Mouse (Mus musculus) monocyte, adult 5-6 weeks (primary cell): ENCODE results near the gene Rfx1. TPM values are rescaled to one million over a fixed set of nuclear protein-coding genes. Genes with fewer than 3 reads are reported as not detected.
A peak's percentile ranks its signal among the peaks of the same experiment; 100 is the strongest.

Source experiments
- ATAC-seq: fragments of 153-309, 156-312 bp; replicated peaks from 2 replicates; pipeline ENCODE4 v1.8.0; 2017; ENCODE audit warnings: mild to moderate bottlenecking; ENCODE audit not compliant: low TSS enrichment, insufficient number of reproducible peaks, severe bottlenecking, poor library complexity, low FRiP score
- total RNA-seq: library from RNA; stranded (forward); fragments of 200-1000, 200-491, 200-594 nt; gene quantifications from 3 replicates; pipeline ENCODE4 v1.2.3, GENCODE M21; 2017

Rfx1 gene
- total RNA-seq, 1 experiment from 2014 or later: 8.4 TPM

DNA sequence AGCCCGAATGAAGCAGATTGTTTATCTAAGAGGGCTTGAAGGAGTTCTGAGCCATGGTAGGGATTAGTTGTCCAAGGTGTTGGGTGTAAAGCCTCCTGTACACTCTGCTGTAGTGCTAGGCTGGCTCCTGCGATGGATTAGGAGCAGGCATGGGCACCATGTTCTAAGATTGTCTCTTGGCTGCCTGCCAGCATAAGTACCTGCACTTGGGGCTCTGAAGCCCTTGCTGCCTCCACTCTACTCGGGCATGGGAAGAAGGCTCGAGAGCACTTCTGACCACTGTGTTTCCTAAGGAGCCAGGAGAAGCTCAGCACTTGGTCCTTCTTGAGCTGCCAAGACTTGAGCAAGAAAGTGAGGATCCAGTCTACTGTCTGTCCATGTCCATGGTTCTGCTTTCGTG is 12.6 kb downstream of the Rfx1 start:
- no peak for ATAC-seq

DNA sequence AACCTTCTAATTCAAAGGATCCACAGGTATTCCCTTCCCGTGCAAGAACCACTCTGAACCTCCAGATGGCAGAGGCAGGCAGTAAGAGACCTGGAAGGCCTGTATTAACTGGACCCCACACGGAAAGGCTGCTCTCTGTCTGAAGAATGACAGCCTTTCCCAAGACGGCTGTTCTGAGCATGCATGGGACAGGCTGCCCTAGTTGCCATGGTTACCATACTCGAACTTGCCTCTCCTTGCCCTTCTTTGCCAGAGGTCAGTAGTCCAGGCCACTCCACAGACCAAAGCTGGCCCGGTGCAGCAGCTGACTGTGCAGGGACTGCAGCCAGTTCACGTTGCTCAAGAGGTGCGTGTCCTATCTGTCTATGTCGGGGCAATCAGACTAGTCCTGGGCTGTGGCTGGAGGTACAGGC is 17.2 kb downstream of the Rfx1 start:
- no peak for ATAC-seq

DNA sequence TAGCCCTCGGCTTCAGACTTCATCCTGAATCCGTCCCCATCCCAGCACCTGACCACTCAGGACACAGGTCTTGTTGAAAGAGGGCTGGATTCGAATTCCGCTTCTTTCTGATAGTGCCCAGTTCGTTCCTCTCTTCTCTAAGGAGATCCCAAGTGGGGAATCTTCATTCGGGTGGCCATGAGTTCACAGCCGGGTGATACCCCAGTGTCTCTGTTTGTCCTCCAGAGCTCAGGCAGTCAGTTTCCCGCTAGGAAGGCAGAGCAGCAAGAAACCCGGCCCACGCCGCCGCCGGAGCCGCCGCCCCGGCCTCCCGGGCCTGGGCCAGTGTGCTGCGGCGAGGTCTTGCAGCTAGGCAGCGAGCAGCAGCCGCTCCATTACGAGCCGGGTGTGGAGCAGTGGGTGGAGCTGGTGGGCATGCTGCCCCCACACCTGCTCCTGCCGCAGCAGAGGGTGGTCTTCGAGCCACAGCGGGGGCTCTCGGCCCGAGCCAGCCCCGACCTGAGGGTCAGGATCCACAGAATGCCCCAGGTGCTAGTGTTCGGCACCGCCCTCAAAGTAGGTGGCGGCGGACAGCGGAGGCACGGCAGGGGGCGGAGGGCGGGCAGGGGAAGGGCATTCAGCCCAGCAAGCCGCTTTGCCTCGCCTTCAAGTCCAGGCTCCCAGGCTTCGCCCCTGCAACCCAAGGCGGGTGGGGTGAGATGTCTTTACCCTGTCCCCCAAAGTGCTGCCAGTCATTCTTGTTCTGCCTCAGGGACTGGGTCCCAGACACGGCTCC is 17.9 kb downstream of the Rfx1 start:
- no peak for ATAC-seq

DNA sequence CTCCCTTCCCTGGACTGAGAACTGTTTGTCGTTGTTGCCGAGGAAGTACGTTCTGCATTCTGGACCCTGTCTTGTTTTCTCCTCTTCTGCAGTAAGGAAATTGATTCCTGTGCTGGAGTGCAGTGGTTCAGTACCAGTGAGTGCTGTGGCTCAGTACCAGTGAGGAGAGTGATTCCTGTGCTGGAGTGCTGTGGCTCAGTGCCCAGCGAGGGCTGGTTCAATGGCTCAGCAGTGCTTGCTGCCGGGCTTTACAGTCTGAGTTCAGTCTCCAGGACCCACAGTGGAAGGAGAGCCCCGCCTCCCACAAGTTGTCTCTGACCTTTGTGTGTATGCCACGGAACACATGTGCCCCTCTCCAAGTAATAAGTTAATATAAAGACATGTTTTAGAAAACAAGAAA is 20.5 kb downstream of the Rfx1 start:
- no peak for ATAC-seq

DNA sequence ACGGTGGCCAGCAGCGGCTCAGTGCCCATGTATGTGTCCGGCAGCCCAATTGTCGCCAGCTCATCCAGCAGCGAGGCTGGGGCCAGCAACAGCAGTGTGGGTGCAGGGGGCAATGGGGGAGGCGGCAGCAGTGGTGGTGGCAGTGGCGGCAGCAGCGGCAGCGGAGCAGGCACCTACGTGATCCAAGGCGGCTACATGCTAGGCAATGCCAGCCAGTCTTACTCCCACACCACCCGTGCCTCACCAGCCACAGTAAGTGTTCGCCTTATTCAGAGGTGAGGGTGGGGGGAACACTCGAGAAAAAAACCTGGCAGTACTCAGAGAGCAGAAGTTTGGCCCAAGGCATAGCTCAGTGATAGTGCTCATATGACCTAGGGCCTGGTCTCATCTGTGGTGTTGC is 21.2 kb downstream of the Rfx1 start:
- no peak for ATAC-seq

DNA sequence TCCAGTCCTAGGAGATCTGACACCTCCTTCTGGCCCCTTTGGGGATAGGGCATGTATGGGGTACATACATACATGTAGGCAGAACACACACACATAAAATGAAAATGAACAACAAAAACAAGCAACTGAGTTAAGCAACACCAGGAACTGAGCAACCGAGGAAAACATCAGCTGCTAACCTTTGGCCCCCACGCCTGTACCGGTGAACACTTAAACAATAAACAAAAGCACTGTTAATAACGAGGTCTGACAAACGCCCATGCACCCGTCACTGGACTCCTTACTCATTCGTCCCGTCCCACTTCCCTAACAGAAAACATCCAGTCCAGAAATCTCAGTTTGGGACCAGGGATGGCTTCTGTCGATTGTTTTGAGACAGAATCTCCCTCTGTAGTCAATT is 22.6 kb downstream of the Rfx1 start:
- no peak for ATAC-seq

DNA sequence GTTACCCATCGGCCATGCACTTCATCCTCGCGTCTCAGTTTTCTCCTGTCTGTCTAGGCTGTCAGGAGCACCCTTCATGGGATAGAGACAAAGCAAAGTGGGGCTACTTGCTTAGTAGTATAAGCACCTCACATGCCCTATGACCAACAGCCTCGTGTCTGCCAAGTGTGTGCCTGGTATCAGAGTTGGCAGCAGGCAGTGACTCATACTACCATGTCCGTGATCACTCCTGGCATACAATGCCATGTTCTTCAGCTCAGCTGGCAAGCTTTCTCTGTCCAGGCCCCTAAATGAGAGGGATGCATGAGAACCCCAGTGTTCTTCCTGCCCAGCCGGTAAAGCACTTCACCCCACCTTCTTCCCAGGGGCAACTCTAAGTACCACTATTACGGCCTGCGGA is 24.0 kb downstream of the Rfx1 start:
- ATAC-seq: no peak

DNA sequence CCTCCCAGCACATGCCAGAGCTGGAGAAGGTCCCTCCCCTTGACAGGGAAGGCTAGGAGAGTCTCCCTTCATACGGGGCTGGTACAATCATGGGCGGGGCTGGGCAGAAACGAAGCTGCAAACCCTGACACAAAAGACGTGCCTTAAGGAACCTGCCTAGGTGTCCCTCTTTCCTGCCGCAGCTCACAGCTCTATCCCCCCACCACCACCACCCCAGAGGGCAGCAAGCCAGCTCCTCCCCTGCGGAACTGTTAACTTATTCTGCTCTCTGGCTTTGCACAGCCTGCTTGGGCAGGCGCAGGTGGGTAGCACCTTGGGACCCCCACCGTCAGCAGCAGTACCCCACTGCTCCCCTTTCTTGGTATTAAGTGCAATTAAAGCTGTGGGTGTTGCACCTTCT is 29.4 kb downstream of the Rfx1 start:
- no peak for ATAC-seq

DNA sequence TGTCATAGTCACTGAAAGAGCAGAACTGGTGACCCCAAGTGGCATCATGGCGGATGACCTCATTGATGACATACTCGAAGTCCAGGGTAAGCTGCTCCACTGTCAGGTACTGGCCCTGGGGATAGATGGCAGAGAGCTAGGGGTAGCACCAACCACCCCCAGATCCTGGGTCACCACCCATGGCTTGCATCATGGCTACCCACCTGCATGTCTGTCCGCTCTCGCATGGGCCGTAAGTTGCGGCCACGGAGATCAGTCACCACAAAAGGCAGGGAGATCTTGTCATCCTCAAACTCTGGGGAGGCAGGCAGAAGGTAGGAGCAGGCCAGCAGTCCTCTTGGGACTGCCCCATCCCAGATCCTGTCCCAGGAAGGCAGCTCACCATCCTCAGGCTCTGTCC is 31.7 kb downstream of the Rfx1 start:
- ATAC-seq: no peak

DNA sequence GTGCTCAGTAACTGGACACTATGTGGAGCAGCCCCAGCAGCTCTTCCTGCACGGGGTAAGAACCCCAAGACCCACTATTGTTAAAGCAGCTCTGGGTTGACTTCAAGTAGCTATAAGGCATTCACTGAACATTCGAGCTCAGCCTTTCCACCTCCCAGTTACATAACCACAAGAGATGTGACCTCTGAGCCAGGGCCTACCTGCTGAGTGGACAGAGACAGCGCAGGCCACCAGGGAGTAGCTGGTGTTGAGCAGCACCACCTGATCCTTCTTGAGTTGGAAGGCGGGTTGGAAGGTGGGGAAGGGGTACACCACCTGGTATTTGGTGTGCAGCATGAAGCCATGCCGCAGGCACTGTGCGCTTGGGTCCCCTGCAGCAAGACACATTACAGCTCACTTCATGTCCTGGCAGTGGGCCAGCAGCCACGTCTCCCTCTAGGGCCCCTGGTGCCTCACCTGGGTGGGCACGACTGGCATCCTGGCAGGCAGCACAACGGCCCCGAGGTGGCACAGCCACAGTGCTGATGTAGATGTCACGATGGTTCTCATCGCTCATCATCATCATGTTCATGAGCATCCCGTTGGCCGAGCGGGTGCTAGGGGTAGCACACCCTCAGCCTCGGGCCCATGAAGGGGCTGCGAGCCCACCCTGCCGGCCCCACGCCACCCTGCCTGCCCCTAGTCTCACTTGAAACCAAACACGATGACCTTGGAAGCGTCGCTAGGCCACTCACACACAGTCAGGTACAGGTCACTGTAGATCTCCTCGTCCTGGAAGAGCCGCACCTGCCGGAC is 35.0 kb downstream of the Rfx1 start:
- no peak for ATAC-seq

DNA sequence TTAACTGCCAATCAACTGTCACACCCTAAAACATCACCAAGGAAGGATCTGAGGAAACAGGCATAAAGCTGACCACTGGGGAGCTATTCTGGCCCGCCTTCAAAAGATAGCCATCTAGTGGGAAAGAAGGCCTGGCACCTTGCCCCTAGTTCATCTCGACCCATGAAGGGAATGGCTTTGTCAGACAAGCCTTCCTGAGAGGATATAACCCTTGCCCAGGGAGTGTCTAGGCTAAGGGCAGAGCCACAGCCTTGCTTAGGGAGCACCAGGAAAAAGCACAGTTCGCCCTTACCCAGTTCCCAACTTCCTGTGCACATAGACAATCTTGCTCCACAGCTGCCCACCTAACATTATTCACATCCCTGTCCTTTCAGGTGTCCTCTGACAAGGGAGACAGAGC is 37.0 kb downstream of the Rfx1 start:
- ATAC-seq: no peak

DNA sequence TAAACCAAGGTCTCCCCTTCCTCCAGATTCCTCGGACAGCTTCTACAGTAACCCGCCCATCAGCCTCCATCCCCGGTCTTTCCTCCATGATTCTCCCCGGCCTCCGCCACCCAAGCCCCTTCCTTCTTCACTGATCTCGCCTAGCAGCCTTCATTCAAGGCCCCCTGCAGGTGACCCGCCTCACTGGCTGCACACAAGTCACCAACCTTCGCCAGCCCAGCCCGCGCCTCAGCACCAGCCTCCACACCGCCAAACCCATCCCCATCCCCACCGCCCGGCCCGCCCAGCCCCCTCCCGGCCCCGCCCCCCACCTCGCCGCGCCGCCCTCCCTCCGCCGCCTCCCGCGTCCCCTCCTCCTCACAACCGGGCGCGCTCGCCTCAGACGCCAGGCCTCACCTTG is 37.6 kb downstream of the Rfx1 start:
- ATAC-seq: no peak

DNA sequence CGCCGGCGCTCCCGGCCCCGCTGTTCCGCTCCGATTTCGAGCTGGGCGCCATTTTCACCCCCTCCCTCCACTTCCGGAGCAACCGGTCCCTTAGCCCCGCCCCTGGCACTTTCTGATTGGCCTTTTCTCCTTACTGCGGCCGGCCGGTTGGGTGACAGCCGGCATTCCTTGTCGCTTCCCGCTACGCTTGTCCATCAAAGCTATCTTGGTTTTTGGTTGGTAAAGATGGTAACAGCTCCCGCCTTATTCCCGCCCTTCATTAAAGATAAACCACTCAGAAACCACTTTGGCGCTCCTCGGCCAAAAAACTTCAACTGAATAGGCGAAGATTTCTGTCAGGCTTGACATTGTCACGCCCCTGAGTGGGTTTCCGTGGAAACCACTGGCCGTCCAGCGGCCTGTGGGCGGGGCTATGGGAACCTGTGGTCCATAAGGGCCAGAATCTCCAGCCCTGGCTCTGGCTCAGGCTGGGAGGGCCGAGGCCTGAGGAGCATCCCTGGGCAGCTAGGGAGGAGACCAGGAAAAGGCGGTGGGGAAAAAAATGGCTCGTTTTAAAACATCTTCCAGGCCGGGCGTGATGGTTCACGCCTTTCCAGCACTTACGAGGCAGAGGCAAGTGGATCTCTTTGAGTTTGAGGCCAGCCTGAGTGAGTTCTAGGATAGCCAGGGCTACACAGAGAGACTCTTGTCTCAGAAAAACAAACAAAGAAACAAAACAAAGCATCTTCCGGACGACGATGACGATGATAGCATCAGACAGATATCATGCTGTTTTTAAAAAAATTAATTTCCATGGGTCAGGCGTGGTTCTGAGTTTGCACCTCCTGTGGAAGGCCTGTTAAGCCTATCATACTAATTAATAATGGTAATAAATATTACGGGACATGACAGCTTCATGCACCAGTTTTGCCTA is 38.3 kb downstream of the Rfx1 start, which contains the start of gene Dcaf15:
Gene Dcaf15 (minus strand): TSS at position 72 of the 913 bp plus-strand sequence.
- ATAC-seq: peak; percentile 93

DNA sequence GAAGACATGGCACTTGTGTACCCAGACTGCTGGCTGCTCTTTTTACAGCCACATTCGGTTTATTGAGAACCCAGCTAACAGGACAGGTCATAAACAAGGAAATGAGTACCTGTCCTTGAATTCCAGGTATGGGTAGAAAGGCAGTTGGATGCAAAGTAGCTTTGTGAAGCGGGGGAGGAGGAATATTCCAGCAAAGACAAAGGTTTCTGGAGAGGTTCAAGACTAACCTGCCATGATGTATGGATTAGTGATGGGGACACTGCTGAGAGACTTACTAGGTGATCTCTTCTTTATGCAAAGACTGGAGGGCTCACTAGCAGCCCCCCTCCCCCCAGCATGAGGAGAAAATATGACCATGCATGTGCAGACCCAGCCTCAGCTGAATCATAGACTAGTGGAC is 39.0 kb downstream of the Rfx1 start:
- ATAC-seq: no peak

DNA sequence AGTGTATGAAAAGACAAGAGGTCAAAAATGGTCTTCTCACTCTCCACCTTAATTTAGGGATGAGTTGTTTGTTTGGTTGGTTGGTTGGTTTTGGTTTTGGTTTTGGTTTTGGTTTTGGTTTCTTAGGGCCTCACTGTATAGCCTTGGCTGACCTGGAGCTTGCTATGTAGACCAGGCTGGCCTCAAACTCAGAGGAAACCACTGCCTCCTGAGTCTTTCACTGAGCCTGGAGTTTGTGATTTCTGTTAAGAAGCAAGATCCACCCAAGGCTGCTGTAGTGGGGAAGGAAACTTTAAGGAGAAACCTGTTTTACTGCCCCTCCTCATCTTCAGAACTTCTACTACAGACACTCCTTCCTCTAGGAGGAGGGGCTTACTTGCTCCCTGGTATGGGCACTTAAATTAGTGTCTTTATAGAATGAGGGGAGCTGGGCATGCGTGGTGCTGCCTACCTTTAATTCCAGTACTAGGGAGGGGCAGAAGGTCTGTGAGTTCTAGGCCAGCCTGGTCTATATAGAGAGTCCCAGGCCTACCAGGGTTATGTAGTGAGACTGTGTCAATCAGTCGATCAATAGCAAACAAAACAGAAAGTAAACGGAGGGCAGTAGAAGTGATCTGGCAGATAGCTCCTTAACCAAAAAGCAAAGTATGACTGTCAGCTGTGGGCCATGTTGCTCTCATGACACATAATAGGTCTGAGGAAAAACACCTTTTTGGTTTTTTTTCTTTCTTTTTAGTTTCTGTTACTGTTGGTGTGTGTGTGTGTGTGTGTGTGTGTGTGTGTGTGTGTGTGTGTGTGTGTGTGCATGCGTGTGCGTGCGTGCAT is 39.8 kb downstream of the Rfx1 start:
- ATAC-seq: no peak

DNA sequence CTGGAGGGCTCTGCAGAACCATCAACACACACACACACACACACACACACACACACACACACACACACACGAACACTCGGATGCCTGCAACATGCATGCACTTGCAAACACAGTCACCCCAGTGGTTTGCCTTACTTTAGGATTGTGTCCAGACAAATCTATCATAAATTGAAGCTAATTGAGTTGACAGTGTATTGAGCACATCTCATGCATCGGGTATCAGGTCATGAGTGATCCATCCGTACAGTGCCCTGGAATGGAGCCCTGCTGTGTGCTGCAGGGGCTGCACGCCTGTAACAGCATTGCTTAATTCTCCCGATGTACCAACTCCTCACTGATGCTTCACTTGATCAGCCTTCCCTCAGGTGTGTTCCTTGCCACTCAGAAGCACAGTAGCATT is 49.0 kb downstream of the Rfx1 start:
- ATAC-seq: no peak

DNA sequence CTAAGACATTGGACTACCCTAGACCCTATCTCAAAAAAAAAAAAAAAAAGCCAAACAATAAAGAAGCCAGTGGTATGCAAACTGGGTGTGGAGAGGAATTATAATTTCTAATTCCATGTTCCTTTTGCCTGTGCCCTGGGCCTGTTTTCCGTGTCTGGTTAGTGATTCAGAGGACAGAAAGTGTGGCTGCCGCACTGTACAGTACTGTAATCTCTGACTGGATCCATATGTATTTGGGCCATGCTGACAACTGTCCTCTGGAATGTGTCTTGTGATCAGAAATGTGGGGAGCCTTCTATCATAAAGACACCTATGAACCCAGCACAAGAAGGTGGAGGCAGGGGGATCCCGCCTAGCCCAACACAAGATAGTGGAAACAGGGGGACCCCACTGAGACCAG is 55.5 kb downstream of the Rfx1 start:
- no peak for ATAC-seq

DNA sequence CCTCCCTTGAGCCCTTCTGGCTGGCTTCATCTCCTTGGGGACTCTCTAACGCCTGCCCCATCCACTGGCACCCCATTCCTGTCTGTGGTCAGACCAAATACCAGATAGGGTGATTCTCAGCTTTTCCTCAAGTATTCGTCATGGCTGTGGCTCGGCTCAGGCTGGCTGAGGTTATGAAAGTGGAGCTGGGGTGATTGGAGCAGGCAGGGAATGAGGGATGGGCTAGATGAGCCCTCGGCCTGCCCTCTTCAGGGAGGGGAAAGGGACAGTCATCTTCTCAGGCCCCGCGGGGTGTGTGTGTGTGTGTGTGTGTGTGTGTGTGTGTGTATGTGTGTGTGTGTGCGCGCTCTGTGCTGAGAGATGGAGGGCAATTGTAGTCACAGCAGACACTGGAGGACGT is 59.0 kb downstream of the Rfx1 start, which contains the start of gene Podnl1:
Gene Podnl1 (plus strand): TSS at position 334 of the 400 bp plus-strand sequence.
- no peak for ATAC-seq
